In genomic region chr2:168742059-168742627, GRCm38 (mm10) we compare ENCODE assay signal across 8 mouse cellular contexts. TPM values are rescaled to one million over a fixed set of nuclear protein-coding genes. Genes with fewer than 3 reads are reported as not detected.
DNase-seq lines count a peak whose midpoint lies in the region; ATAC-seq and TF ChIP-seq lines count a peak whose summit lies in the region.

TSS of gene Atp9a (minus strand) at chr2:168742409.

- no peak for TF ChIP-seq CTCF in cerebellum, adult 2 months (IDR thresholded peaks at IDR 0.05; ENCODE audit: borderline replicate concordance, insufficient read depth, low read depth, low read length)
- no peak for TF ChIP-seq CTCF in olfactory bulb, adult 2 months (IDR thresholded peaks at IDR 0.05; ENCODE audit: insufficient read depth, low read depth, low read length)

- no peak within 1 kb of the TSS; the same call in none of the 2 replicates for H3K27ac ChIP-seq in ES-E14 (ENCODE audit: insufficient read depth, low read depth, low read length, poor library complexity, severe bottlenecking)
- H3K27ac ChIP-seq in cerebellum, adult 2 months (ENCODE audit: insufficient read depth, low read length): peak within 1 kb of the TSS; percentile 88
- no peak within 1 kb of the TSS for H3K27ac ChIP-seq in liver, embryonic 16.5 days (ENCODE audit: low read length)
- H3K27ac ChIP-seq in olfactory bulb, adult 2 months (ENCODE audit: insufficient read depth, low read depth, low read length): 0 out of 2 replicates have a peak within 1 kb of the TSS, but pooled peaks have one; percentile 11

- H3K9me3 ChIP-seq in ES-E14 (ENCODE audit: control insufficient read depth, insufficient read depth, low read depth, low read length): no peaks in the 10 kb centered on the region
- no peaks in the 10 kb centered on the region for H3K9me3 ChIP-seq in liver, embryonic 16.5 days (replicated peaks; ENCODE audit: control insufficient read depth, low read length)

- in situ Hi-C loops in ES-E14 (cut with MboI; ENCODE audit: low sequenced_read_pairs in 2 of 2, unreplicated experiment in 2 of 2): no loop called here

- no peak for DNase-seq in ES-E14 (ENCODE audit: low read depth, low spot score)
- peak; percentile 87 for DNase-seq in cerebellum, adult 2 months
- peak in 1 of 2 experiments; percentile 77 for DNase-seq in frontal cortex, adult 2 months (ENCODE audit: extremely low spot score in 1 of 2, low spot score in 1 of 2)
- DNase-seq in heart, postnatal 36 days: peak; percentile 52 to 68
- peak; percentile 76 to 80 for DNase-seq in layer of hippocampus, adult 18-20 months (ENCODE audit: low spot score in 2 of 2)
- DNase-seq in thymus, postnatal 36 days: peak; percentile 60 to 74

- WGBS in cerebellum, adult 2 months: 5% methylated on average over 25 of the region's 33 CpGs
- WGBS in liver, embryonic 16.5 days (ENCODE audit: insufficient replicate concordance): 11% methylated on average over 21 of the region's 33 CpGs
- 5% methylated on average over 33 of the region's 33 CpGs for WGBS in olfactory bulb, adult 2 months

- ATAC-seq in liver, embryonic 16.5 days (ENCODE audit: low read depth): peak; percentile 9; the same call in 1 of the 2 replicates

- H3K4me1 ChIP-seq in ES-E14 (ENCODE audit: control insufficient read depth in 2 of 2, insufficient read depth in 2 of 2, low read length in 2 of 2, poor library complexity in 1 of 2): peaks cover 2 to 11% of the 10 kb centered on the region in 2 experiments; a peak in 2 of 4 replicates
- no peaks in the 10 kb centered on the region for H3K4me1 ChIP-seq in cerebellum, adult 2 months (ENCODE audit: control insufficient read depth, insufficient read depth, low read length)
- H3K4me1 ChIP-seq in liver, embryonic 16.5 days (ENCODE audit: control insufficient read depth, low read depth, low read length): no peaks in the 10 kb centered on the region
- no peaks in the 10 kb centered on the region; the same call in 1 of the 2 replicates for H3K4me1 ChIP-seq in olfactory bulb, adult 2 months (ENCODE audit: control insufficient read depth, insufficient read depth, low read length)

- H3K9ac ChIP-seq in ES-E14 (ENCODE audit: insufficient read depth, low read depth, low read length, poor library complexity, severe bottlenecking): peak within 1 kb of the TSS; percentile 75
- peak within 1 kb of the TSS; percentile 31; the same call in 1 of the 2 replicates for H3K9ac ChIP-seq in liver, embryonic 16.5 days (ENCODE audit: low read depth, low read length)

- peak within 1 kb of the TSS; percentile 83 to 97 for H3K4me3 ChIP-seq in ES-E14 (ENCODE audit: insufficient read depth in 1 of 2, low read depth in 1 of 2, low read length in 2 of 2, poor library complexity in 1 of 2, severe bottlenecking in 1 of 2)
- H3K4me3 ChIP-seq in cerebellum, adult 2 months (replicated peaks; ENCODE audit: insufficient read depth, low read depth, low read length): peak within 1 kb of the TSS; percentile 88
- peak within 1 kb of the TSS; percentile 64 for H3K4me3 ChIP-seq in liver, embryonic 16.5 days (ENCODE audit: low read depth, low read length)
- H3K4me3 ChIP-seq in olfactory bulb, adult 2 months (ENCODE audit: insufficient read depth, low read depth, low read length): peak within 1 kb of the TSS; percentile 93

- intact Hi-C loops in heart, postnatal 36 days (cut with DNase I): loop anchor here (1.0 to 5.0 kb wide), 2 partner anchors 51 to 275 kb away; no protein-coding TSS in a partner anchor

- peak; percentile 63 for TF ChIP-seq POLR2A in cerebellum, adult 2 months (IDR thresholded peaks at IDR 0.05; ENCODE audit: borderline replicate concordance, insufficient read depth, low read length)
- TF ChIP-seq POLR2A in olfactory bulb, adult 2 months (IDR thresholded peaks at IDR 0.05; ENCODE audit: insufficient read depth, low read depth, low read length): no peak

- peak within 1 kb of the TSS; percentile 59 for H3K4me2 ChIP-seq in liver, embryonic 16.5 days (ENCODE audit: low read depth, low read length)

- H3K27me3 ChIP-seq in cerebellum, adult 2 months (ENCODE audit: control insufficient read depth, insufficient read depth, low read length): no peaks in the 10 kb centered on the region
- H3K27me3 ChIP-seq in liver, embryonic 16.5 days (ENCODE audit: control insufficient read depth, insufficient read depth, low read depth, low read length): peaks cover 19% of the 10 kb centered on the region

- no peaks in the 10 kb centered on the region for H3K36me3 ChIP-seq in ES-E14 (ENCODE audit: control insufficient read depth, insufficient read depth, low read length, poor library complexity, severe bottlenecking)
- H3K36me3 ChIP-seq in liver, embryonic 16.5 days (ENCODE audit: control insufficient read depth, insufficient read depth): no peaks in the 10 kb centered on the region

TF ChIP-seq in ES-E14, 5 proteins besides CTCF, POLR2A, EP300 and RAD21:
- TF ChIP-seq HCFC1 (IDR thresholded peaks at IDR 0.05; ENCODE audit: borderline replicate concordance, insufficient read depth, low read length): no peak
- no peak for TF ChIP-seq ZNF384 (IDR thresholded peaks at IDR 0.05; ENCODE audit: low read depth, low read length)
- no peak for TF ChIP-seq ZC3H11A (IDR thresholded peaks at IDR 0.05; ENCODE audit: borderline replicate concordance, low read depth, low read length)
- no peak for TF ChIP-seq MAFK (IDR thresholded peaks at IDR 0.05; ENCODE audit: insufficient read depth, low read depth, low read length)
- no peak for TF ChIP-seq CHD2 (IDR thresholded peaks at IDR 0.05; ENCODE audit: low read depth, low read length)

RNA-seq across cellular contexts. Expression of gene Atp9a, which starts in this region (rescaled TPM):
- 41.5 and 84.5 TPM in 2 replicates for total RNA-seq in ES-E14 (2012; rRNA removed)
- 316 and 321 TPM in 2 replicates for polyA plus RNA-seq in cerebellum, adult 2 months (2012; rRNA removed)
- 219 and 239 TPM in 2 replicates for polyA plus RNA-seq in frontal cortex, adult 2 months (2012; rRNA removed)
- total RNA-seq in heart, postnatal 36 days (2021): 10 to 100 TPM; 46.1 to 54.3 TPM
- total RNA-seq in layer of hippocampus, adult 18-20 months (2021): 100 to 1,000 TPM; 366 to 370 TPM
- polyA plus RNA-seq in liver, embryonic 16.5 days (2015; fragmentation: Nextera tagmentation; extraction: Ambion mirVana): 2.7 and 4.0 TPM in 2 replicates
- not detected in 2 replicates for polyA plus RNA-seq in olfactory bulb, adult 2 months (2012; ENCODE audit: insufficient read depth, insufficient read length, low replicate concordance, missing spikeins)

Comparison
In these comparisons a context has a peak if more than half of its experiments do, and no peak if none do; other contexts are left out.
1. RNA of gene Atp9a (polyA plus RNA-seq): 316 to 321 TPM in cerebellum, adult 2 months and 219 to 239 TPM in frontal cortex, adult 2 months; 2.7 to 4.0 TPM in liver, embryonic 16.5 days and not detected in olfactory bulb, adult 2 months; every median in the first group is over 10 times any median in the second.
2. H3K27ac ChIP-seq: peak in cerebellum, adult 2 months (single experiment) and olfactory bulb, adult 2 months (single experiment); none in ES-E14 (single experiment) and liver, embryonic 16.5 days (single experiment).
3. Peak in every context shown above with its lines, with median percentiles within 50 percentile points of each other: H3K4me3 ChIP-seq.